Mouse (Mus musculus) liver, embryonic 12.5 days (tissue): ENCODE data around the gene Mtf2. TPM values are rescaled to one million over a fixed set of nuclear protein-coding genes. Genes with fewer than 3 reads are reported as not detected.

Experiments used
- ATAC-seq: fragments of 200-750 bp; cut with Nextera tagmentation; 2 replicates; pipeline ENCODE4 v1.8.0; 2017; ENCODE audit warnings: moderate number of reproducible peaks, mild to moderate bottlenecking, moderate library complexity
- H3K27ac ChIP-seq: fragments of 300-500 bp; sonication (generic); 2 replicates; pipeline ENCODE4 v1.5.1; 2016; ENCODE audit warnings: mild to moderate bottlenecking
- H3K27me3 ChIP-seq: fragments of 300-500 bp; sonication (generic); replicated peaks from 2 replicates; pipeline ENCODE4 v1.6.1; 2016; ENCODE audit warnings: mild to moderate bottlenecking, moderate library complexity
- H3K36me3 ChIP-seq: fragments of 300-500 bp; sonication (generic); 2 replicates; pipeline ENCODE4 v1.6.1; 2016; ENCODE audit warnings: mild to moderate bottlenecking, moderate library complexity
- H3K4me1 ChIP-seq: fragments of 300-500 bp; sonication (generic); 2 replicates; pipeline ENCODE4 v1.6.1; 2016
- H3K4me2 ChIP-seq: fragments of 300-500 bp; sonication (generic); 2 replicates; pipeline ENCODE4 v1.6.1; 2016; ENCODE audit warnings: mild to moderate bottlenecking, moderate library complexity
- H3K4me3 ChIP-seq: fragments of 300-500 bp; sonication (generic); 2 replicates; pipeline ENCODE4 v1.5.1; 2016; ENCODE audit warnings: mild to moderate bottlenecking, moderate library complexity
- H3K9ac ChIP-seq: fragments of 300-500 bp; sonication (generic); 2 replicates; pipeline ENCODE4 v1.6.1; 2016; ENCODE audit warnings: mild to moderate bottlenecking, moderate library complexity
- H3K9me3 ChIP-seq: fragments of 300-500 bp; sonication (generic); replicated peaks from 2 replicates; pipeline ENCODE4 v1.6.1; 2016; ENCODE audit warnings: mild to moderate bottlenecking, moderate library complexity
- WGBS: fragments of 180-500 bp; shearing (Covaris S2); methylation state at CpG from one replicate; pipeline ENCODE4 v1.1.7; 2016; ENCODE audit not compliant: insufficient replicate concordance; 5-methylcytosine and 5-hydroxymethylcytosine counted together
- polyA plus RNA-seq: library from polyadenylated mRNA; unstranded; fragments of >200 nt; fragmentation: Nextera tagmentation; extraction: Ambion mirVana; gene quantifications from 2 replicates; pipeline ENCODE4 v1.2.1, GENCODE M21; 2016

Gene Mtf2
- polyA plus RNA-seq, 1 experiment from 2014 or later = 60.4 TPM

DNA sequence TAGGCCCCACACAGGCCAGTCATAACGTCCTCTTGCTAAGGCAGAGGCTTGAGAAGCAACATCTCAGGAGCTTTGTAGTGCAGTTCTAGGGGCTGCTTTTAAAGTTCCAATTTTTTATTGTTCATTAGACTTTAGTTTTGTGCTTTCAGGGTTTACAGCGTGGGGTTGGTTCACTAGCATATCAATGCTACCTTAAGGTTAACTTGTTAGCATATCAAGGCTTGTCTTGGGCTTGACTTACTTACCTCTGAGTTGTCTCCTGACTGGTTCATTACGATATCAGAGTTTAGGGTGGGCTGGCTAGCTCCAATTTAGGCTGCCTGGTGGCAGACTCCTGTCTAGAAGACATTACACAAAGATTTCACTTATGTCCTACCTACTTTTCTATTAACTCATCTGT lies 32.2 kb downstream of the Mtf2 start:
- peaks cover 66% of the 10 kb centered on the region for H3K36me3 ChIP-seq
- H3K27ac ChIP-seq = no peak overlapping the region
- no peak overlapping the region for H3K9ac ChIP-seq
- no peak overlapping the region for H3K4me3 ChIP-seq
- no peaks in the 10 kb centered on the region for H3K27me3 ChIP-seq
- H3K9me3 ChIP-seq = no peaks in the 10 kb centered on the region
- ATAC-seq = no peak
- H3K4me1 ChIP-seq = no peaks in the 10 kb centered on the region
- 81% methylated on average over 3 of the region's 3 CpGs for WGBS
- no peak overlapping the region for H3K4me2 ChIP-seq

DNA sequence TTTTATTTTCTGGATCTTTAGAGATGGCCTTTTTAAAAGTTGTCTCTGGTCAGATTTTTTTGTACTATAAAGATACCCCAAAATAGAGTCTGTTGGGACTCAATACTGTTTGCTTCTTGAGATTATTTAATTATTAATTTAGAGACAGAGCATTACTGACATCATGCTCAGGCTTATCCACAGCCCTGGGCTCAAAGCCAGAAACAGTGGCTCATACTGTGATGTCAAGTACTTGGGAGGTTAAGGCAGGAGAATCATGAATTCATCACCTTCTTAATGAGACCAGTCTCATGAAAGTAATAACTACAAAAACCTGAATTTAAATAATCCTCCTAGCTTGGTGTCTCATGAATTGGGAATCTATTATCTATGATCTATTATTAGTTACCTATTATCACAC lies 34.7 kb downstream of the Mtf2 start:
- H3K4me2 ChIP-seq = no peak overlapping the region
- peaks cover 70% of the 10 kb centered on the region for H3K36me3 ChIP-seq
- no peaks in the 10 kb centered on the region for H3K9me3 ChIP-seq
- H3K27ac ChIP-seq = no peak overlapping the region
- H3K4me3 ChIP-seq = no peak overlapping the region
- no peaks in the 10 kb centered on the region for H3K27me3 ChIP-seq
- ATAC-seq = no peak
- no peak overlapping the region for H3K9ac ChIP-seq
- no peaks in the 10 kb centered on the region for H3K4me1 ChIP-seq

DNA sequence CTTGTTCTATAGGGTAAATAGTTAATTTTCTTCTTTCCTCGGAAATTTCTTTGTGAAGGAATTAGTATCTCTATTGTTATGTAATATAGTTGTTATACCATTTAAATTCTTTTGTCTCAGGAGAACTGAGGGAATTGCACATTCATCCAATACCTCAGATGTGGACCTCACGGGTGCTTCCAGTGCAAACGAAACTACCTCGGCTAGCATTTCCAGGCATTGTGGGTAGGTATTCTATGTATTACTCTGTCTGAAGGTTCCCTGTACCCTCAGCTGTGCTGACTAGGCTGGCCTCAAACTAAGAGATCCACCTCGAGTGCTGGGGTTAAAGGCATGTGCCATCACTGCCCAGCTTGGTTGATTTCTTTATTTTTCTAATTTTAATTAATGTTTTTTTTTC lies 38.8 kb downstream of the Mtf2 start:
- 81% methylated on average over 5 of the region's 5 CpGs for WGBS
- no peak overlapping the region for H3K4me2 ChIP-seq

DNA sequence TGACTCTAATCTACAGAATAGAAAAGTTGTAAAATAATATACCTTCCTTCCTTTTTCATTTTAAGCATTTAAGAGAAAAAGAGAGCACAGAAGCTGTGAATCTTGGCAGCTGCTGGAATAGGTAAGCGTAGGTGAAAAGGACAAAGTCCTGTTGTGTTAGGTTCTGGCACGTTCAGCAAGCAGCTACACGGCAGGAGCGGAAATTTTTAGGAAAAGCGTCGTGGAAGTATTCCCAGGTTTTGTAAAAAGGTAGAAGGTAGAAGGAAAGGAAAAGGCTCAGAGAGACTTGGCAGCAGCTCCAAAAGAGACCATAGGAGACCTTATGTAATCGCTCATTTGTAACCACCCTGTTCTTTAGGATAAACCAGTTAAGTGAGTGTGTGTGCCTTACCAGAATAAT lies 43.9 kb downstream of the Mtf2 start:
- 85% methylated on average over 7 of the region's 7 CpGs for WGBS
- no peak overlapping the region for H3K4me2 ChIP-seq
- H3K9me3 ChIP-seq = no peaks in the 10 kb centered on the region
- no peak overlapping the region for H3K27ac ChIP-seq
- ATAC-seq = no peak
- no peaks in the 10 kb centered on the region for H3K27me3 ChIP-seq
- H3K4me1 ChIP-seq = no peaks in the 10 kb centered on the region
- H3K36me3 ChIP-seq = peaks cover 35% of the 10 kb centered on the region
- no peak overlapping the region for H3K4me3 ChIP-seq
- no peak overlapping the region for H3K9ac ChIP-seq

More for the DNA sequence above, 38.8 kb downstream of the Mtf2 start:
- no peak overlapping the region for H3K27ac ChIP-seq
- no peaks in the 10 kb centered on the region for H3K27me3 ChIP-seq
- no peak overlapping the region for H3K9ac ChIP-seq
- peaks cover 64% of the 10 kb centered on the region for H3K36me3 ChIP-seq
- ATAC-seq = no peak
- H3K4me3 ChIP-seq = no peak overlapping the region
- H3K4me1 ChIP-seq = no peaks in the 10 kb centered on the region
- no peaks in the 10 kb centered on the region for H3K9me3 ChIP-seq

DNA sequence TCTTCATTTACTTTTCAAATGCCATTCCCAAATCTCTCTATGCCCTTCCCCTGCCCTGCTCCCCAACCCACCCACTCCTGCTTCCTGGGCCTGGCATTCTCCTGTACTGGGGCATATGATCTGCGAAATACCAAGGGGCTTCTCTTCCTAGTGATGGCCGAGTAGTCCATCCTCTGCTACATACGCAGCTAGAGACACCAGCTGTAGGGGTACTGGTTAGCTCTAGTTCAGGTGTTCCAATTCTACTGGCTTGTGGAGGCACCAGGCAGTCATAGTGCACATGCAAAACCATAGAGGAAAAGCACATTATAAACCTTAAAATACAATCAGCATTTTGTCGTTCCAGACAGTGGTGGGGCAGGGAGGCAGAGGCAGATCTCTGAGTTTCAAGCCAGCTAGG lies 52.2 kb downstream of the Mtf2 start:
- Histone ChIP-seq H3K4me3 (no peak overlapping the region), H3K27me3 (no peaks in the 10 kb centered on the region), H3K4me2 (no peak overlapping the region), H3K9ac (no peak overlapping the region), H3K9me3 (no peaks in the 10 kb centered on the region), H3K4me1 (no peaks in the 10 kb centered on the region), H3K36me3 (peaks cover 5% of the 10 kb centered on the region), H3K27ac (no peak overlapping the region)
- WGBS = 88% methylated on average over 4 of the region's 4 CpGs
- no peak for ATAC-seq

DNA sequence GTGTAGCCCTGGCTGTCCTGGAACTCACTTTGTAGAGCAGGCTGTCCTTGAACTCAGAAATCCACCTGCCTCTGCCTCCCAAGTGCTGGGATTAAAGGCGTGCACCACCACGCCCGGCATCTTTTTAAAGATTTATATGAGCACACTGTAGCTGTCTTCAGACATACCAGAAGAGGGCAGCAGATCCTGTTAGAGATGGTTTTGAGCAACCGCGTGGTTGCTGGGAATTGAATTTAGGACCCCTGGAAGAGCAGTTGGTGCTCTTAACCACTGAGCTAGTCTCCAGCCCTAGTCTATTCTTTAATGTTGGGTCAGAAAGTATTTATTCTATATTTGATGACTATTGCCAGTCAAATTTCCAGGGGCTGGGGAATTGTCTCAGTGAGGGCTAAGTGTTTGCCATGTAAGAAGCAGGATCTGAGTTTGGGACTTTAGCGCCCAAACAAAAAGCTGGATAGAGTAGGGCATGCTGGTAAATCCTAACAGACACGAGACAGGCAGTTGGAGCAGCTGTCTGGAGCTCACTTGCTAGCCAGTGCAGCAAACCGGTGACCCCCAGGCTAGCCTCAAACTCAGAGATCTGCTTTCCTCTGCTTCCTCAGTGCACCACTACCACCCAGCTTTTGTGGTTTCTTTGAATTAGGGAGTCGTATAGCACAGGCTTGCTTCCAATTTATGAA lies 54.9 kb downstream of the Mtf2 start:
- H3K27ac ChIP-seq = no peak overlapping the region
- ATAC-seq = no peak
- 73% methylated on average over 9 of the region's 9 CpGs for WGBS
- H3K4me2 ChIP-seq = no peak overlapping the region
- peaks cover 9% of the 10 kb centered on the region for H3K36me3 ChIP-seq
- H3K4me1 ChIP-seq = no peaks in the 10 kb centered on the region
- no peak overlapping the region for H3K4me3 ChIP-seq
- no peak overlapping the region for H3K9ac ChIP-seq
- no peaks in the 10 kb centered on the region for H3K27me3 ChIP-seq
- no peaks in the 10 kb centered on the region for H3K9me3 ChIP-seq

DNA sequence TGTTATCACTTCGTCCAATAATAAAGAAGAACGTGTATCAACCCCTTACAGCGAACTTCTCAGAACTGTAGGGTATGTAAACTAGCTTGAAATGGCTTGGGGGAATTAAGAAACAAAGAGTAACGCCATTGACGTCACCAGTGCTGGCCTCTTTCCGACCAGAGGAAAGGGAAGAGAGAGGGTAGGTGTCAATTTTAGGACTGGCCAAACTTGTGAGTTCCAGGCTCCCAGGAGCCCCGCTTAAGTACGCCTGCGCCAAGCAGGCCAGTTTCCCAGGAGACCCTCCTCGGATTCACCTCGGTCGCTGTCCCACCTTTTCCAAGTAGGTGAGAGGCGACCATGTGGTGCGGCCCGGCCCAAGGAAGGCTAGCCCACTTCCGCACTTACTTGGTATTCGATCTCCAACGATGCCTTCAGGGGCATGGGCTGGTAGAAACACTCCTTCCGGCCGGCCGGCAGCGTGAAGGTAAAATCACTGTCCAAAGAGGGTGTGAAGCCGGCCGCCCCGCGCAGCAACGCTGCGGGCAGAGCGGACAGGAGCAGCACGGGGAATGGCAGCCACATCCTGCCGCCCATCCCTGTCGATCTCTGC lies 66.5 kb downstream of the Mtf2 start:
- Histone ChIP-seq H3K9me3 (no peaks in the 10 kb centered on the region), H3K4me2 (peak overlapping the region; percentile 96), H3K4me1 (peaks cover 21% of the 10 kb centered on the region), H3K27ac (peak overlapping the region; percentile 91), H3K4me3 (peak overlapping the region; percentile 94), H3K27me3 (no peaks in the 10 kb centered on the region), H3K36me3 (peaks cover 15% of the 10 kb centered on the region), H3K9ac (peak overlapping the region; percentile 85)
- WGBS = 0% methylated on average over 32 of the region's 32 CpGs
- peak; percentile 46 for ATAC-seq

DNA sequence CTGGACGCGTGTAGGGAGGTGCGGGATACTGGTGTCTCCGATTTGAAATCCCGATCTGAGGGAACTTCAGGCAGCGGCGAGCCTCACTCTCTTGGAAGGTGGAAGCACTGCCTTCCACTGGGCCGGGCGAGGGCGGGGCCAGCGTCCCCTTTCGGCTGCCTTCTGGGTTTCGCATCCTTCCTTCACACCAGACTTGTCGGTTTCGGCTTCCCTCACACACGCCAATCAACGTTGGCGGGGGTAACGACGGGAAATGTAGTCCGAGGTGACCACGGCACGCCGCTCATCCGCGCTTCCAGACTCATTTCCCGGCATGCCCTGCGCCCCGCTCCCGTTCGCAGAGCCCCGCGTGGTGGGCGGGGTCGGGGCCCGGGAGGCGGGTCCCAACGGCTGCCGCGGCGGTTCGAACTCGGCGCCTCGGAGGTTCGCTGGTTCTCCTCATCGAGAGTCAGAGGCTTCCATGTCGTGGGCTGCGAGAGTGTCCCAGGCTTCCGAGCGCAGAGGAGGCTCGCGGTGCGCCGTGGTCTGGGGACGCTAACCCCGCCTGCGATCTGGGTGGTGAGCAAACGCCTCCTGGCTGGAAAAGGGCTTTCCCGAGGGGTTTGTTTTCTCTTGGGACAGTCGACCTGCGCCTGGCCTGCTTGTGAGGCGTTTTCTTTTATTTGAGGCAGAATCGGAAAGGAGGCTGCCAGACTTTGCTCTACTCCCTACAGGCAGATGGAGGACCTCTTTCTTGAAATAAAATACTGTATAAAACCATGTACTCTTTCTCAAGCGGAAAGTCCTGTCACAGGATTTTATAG lies 67.2 kb downstream of the Mtf2 start, which contains the start of the genes Tmed5 and Ccdc18:
TSS of gene Tmed5 (minus strand) at position 180 of the 803 bp plus-strand sequence.
TSS of gene Ccdc18 (plus strand) at position 435 of the 803 bp plus-strand sequence.
- peak within 1 kb of the TSS; percentile 85 for H3K9ac ChIP-seq
- peak within 1 kb of the TSS; percentile 94 for H3K4me3 ChIP-seq
- under 1% methylated on average over 65 of the region's 65 CpGs for WGBS
- H3K9me3 ChIP-seq = no peaks in the 10 kb centered on the region
- peak within 1 kb of the TSS; percentile 91 for H3K27ac ChIP-seq
- peaks cover 13% of the 10 kb centered on the region for H3K36me3 ChIP-seq
- peaks cover 21% of the 10 kb centered on the region for H3K4me1 ChIP-seq
- H3K4me2 ChIP-seq = peak within 1 kb of the TSS; percentile 96
- H3K27me3 ChIP-seq = no peaks in the 10 kb centered on the region
- peak; percentile 99 for ATAC-seq

DNA sequence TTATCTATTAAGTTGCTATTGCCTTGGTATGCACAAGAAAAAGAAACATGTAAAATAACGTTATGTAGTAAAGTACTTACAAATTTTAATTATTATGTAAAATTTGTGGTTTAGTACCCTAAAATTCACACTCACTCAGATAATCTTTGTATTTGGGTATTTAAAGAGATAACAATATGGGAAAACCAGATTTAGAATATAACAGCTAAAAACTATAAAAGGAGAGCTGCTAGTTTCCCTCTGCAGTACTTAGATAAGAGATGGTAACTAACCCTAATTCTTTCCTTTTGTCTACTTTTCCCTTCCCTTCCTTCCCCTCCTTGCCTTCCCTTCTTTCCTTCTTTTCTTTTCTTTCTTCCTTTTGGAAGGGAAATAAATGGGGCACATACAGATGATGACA lies 87.1 kb downstream of the Mtf2 start:
- H3K4me3 ChIP-seq = no peak overlapping the region
- H3K9ac ChIP-seq = no peak overlapping the region
- H3K27ac ChIP-seq = no peak overlapping the region
- peaks cover 18% of the 10 kb centered on the region; the same call in 1 of the 2 replicates for H3K36me3 ChIP-seq
- WGBS = 71% methylated on average over 1 of the region's 1 CpGs
- H3K4me2 ChIP-seq = no peak overlapping the region
- H3K4me1 ChIP-seq = no peaks in the 10 kb centered on the region
- no peaks in the 10 kb centered on the region for H3K27me3 ChIP-seq
- H3K9me3 ChIP-seq = no peaks in the 10 kb centered on the region
- no peak for ATAC-seq

Other genes starting within 250 kb of the Mtf2 start
- gene Ube2d2b, start 235.6 kb upstream of the Mtf2 start, polyA plus RNA-seq = 0.39 and 0.45 TPM in 2 replicates
- 56.5 and 58.5 TPM in 2 replicates for gene Evi5, start 190.6 kb upstream of the Mtf2 start, polyA plus RNA-seq
- gene Rpl5, start 165.2 kb upstream of the Mtf2 start, polyA plus RNA-seq = 58.8 and 59.6 TPM in 2 replicates
- gene Fam69a, start 78.6 kb upstream of the Mtf2 start, polyA plus RNA-seq = 12.5 and 13.8 TPM in 2 replicates
- gene Tmed5, start 66.9 kb downstream of the Mtf2 start, polyA plus RNA-seq = 27.6 and 29.3 TPM in 2 replicates
- gene Ccdc18, start 67.2 kb downstream of the Mtf2 start, polyA plus RNA-seq = 7.1 and 9.3 TPM in 2 replicates
- 39.6 and 39.7 TPM in 2 replicates for gene Dr1, start 203.2 kb downstream of the Mtf2 start, polyA plus RNA-seq
- 5.6 and 6.0 TPM in 2 replicates for gene Pigg, start 246.9 kb downstream of the Mtf2 start, polyA plus RNA-seq